Mouse (Mus musculus) heart, embryonic 11.5 days (tissue): ENCODE results near the gene Sez6l2. TPM values are rescaled to one million over a fixed set of nuclear protein-coding genes. Genes with fewer than 3 reads are reported as not detected.
"Not testable (repeated sequence)": the region's sequence is repeated elsewhere in the genome, so short reads cannot be mapped to it uniquely, and the experiment has no call there.

Experiments
- ATAC-seq: fragments of 200-750 bp; cut with Nextera tagmentation; replicated peaks from 2 replicates; pipeline ENCODE4 v1.8.0; 2017; ENCODE audit warnings: moderate library complexity; ENCODE audit not compliant: insufficient number of reproducible peaks, low FRiP score, low TSS enrichment
- H3K27ac ChIP-seq: fragments of 300-500 bp; sonication (generic); 2 replicates; pipeline ENCODE4 v1.5.1; 2014; ENCODE audit warnings: mild to moderate bottlenecking, low read depth, low read length
- H3K27me3 ChIP-seq: fragments of 300-500 bp; sonication (generic); 2 replicates; pipeline ENCODE4 v1.6.1; 2014; ENCODE audit warnings: mild to moderate bottlenecking, low read length, mixed read lengths; ENCODE audit not compliant: control insufficient read depth, insufficient read depth
- H3K36me3 ChIP-seq: fragments of 300-500 bp; sonication (generic); 2 replicates; pipeline ENCODE4 v1.6.1; 2014; ENCODE audit warnings: mild to moderate bottlenecking, low read length, moderate library complexity, mixed read lengths; ENCODE audit not compliant: control insufficient read depth, insufficient read depth
- H3K4me1 ChIP-seq: fragments of 300-500 bp; sonication (generic); 2 replicates; pipeline ENCODE4 v1.6.1; 2014; ENCODE audit warnings: low read length; ENCODE audit not compliant: control insufficient read depth, insufficient read depth
- H3K4me2 ChIP-seq: fragments of 300-500 bp; sonication (generic); 2 replicates; pipeline ENCODE4 v1.6.1; 2014; ENCODE audit warnings: mild to moderate bottlenecking, moderate library complexity
- H3K4me3 ChIP-seq: fragments of 300-500 bp; sonication (generic); 2 replicates; pipeline ENCODE4 v1.5.1; 2014; ENCODE audit warnings: low read depth, low read length
- H3K9ac ChIP-seq: fragments of 300-500 bp; sonication (generic); 2 replicates; pipeline ENCODE4 v1.6.1; 2014; ENCODE audit warnings: mild to moderate bottlenecking, low read depth, low read length, moderate library complexity
- H3K9me3 ChIP-seq: fragments of 300-500 bp; sonication (generic); replicated peaks from 2 replicates; pipeline ENCODE4 v1.6.1; 2016; ENCODE audit warnings: low read length; ENCODE audit not compliant: control insufficient read depth
- WGBS: fragments of 180-500 bp; shearing (Covaris S2); extraction: QIAGEN DNeasy Blood & Tissue Kit; methylation state at CpG from one replicate; pipeline ENCODE4 v1.1.7; 2014; ENCODE audit not compliant: insufficient replicate concordance; 5-methylcytosine and 5-hydroxymethylcytosine counted together
- polyA plus RNA-seq: library from polyadenylated mRNA; unstranded; fragments of >200 nt; fragmentation: Nextera tagmentation; extraction: Ambion mirVana; gene quantifications from 2 replicates; pipeline ENCODE4 v1.2.1, GENCODE M21; 2014

The Sez6l2 gene
- 0.20 and 0.31 TPM in 2 replicates for polyA plus RNA-seq

GRCm38 (mm10) chr7:126949793-126950646 is at the start of gene Sez6l2:
Sez6l2 (plus strand) TSS chr7:126950563.
- Histone ChIP-seq H3K27ac (no peak within 1 kb of the TSS), H3K27me3 (peaks cover 49% of the 10 kb centered on the region), H3K9ac (no peak within 1 kb of the TSS), H3K9me3 (no peaks in the 10 kb centered on the region), H3K4me2 (peak within 1 kb of the TSS; percentile 99), H3K4me1 (peaks cover 13% of the 10 kb centered on the region), H3K4me3 (peak within 1 kb of the TSS; percentile 51), H3K36me3 (no peaks in the 10 kb centered on the region)
- ATAC-seq, result peak; percentile 75
- under 1% methylated on average over 42 of the region's 42 CpGs for WGBS

- ATAC-seq, result no peak
- H3K36me3 ChIP-seq, result no peaks in the 10 kb centered on the region
- no peak overlapping the region for H3K4me2 ChIP-seq
- no peaks in the 10 kb centered on the region for H3K27me3 ChIP-seq
- WGBS, result 65% methylated on average over 3 of the region's 3 CpGs
- no peak overlapping the region for H3K9ac ChIP-seq
- H3K9me3 ChIP-seq, result no peaks in the 10 kb centered on the region
- no peak overlapping the region for H3K4me3 ChIP-seq
- no peaks in the 10 kb centered on the region for H3K4me1 ChIP-seq
- no peak overlapping the region for H3K27ac ChIP-seq
These were observed 44.8 kb upstream of the Sez6l2 start for GRCm38 (mm10) chr7:126905590-126905989.

GRCm38 (mm10) chr7:126914844-126915243 is 35.5 kb upstream of the Sez6l2 start:
- Histone ChIP-seq H3K9ac (no peak overlapping the region), H3K4me2 (no peak overlapping the region), H3K4me3 (no peak overlapping the region), H3K36me3 (no peaks in the 10 kb centered on the region), H3K27ac (no peak overlapping the region), H3K9me3 (no peaks in the 10 kb centered on the region), H3K27me3 (no peaks in the 10 kb centered on the region; the same call in 1 of the 2 replicates), H3K4me1 (no peaks in the 10 kb centered on the region)
- 71% methylated on average over 3 of the region's 3 CpGs for WGBS
- no peak for ATAC-seq

GRCm38 (mm10) chr7:126918356-126918755 is 32.0 kb upstream of the Sez6l2 start:
- not testable (repeated sequence) for H3K27ac ChIP-seq, H3K4me1 ChIP-seq, H3K36me3 ChIP-seq, H3K9ac ChIP-seq, H3K27me3 ChIP-seq, H3K9me3 ChIP-seq, ATAC-seq, H3K4me2 ChIP-seq, H3K4me3 ChIP-seq
- 49% methylated on average over 4 of the region's 4 CpGs for WGBS

- Histone ChIP-seq H3K9ac (no peak overlapping the region), H3K4me1 (no peaks in the 10 kb centered on the region), H3K9me3 (no peaks in the 10 kb centered on the region), H3K27me3 (no peaks in the 10 kb centered on the region; the same call in 1 of the 2 replicates), H3K4me3 (no peak overlapping the region), H3K27ac (no peak overlapping the region), H3K4me2 (no peak overlapping the region), H3K36me3 (no peaks in the 10 kb centered on the region)
- 81% methylated on average over 4 of the region's 4 CpGs for WGBS
- no peak for ATAC-seq
These were observed 30.4 kb upstream of the Sez6l2 start for GRCm38 (mm10) chr7:126919973-126920372.

- Histone ChIP-seq H3K36me3 (no peaks in the 10 kb centered on the region), H3K4me3 (no peak overlapping the region), H3K27ac (no peak overlapping the region), H3K27me3 (no peaks in the 10 kb centered on the region), H3K4me1 (no peaks in the 10 kb centered on the region), H3K9me3 (no peaks in the 10 kb centered on the region), H3K4me2 (no peak overlapping the region), H3K9ac (no peak overlapping the region)
- ATAC-seq, result no peak
- 68% methylated on average over 2 of the region's 2 CpGs for WGBS
These were observed 28.8 kb upstream of the Sez6l2 start for GRCm38 (mm10) chr7:126921563-126921962.

GRCm38 (mm10) chr7:126922624-126923060 is 27.7 kb upstream of the Sez6l2 start, which contains the start of gene Tmem219:
Tmem219 (minus strand) TSS chr7:126922917.
- no peak within 1 kb of the TSS; the same call in 1 of the 2 replicates for H3K9ac ChIP-seq
- WGBS, result 56% methylated on average over 5 of the region's 5 CpGs

GRCm38 (mm10) chr7:126923999-126924398 is 26.4 kb upstream of the Sez6l2 start:
- Histone ChIP-seq H3K4me3 (no peak overlapping the region), H3K9ac (no peak overlapping the region), H3K4me2 (no peak overlapping the region), H3K36me3 (no peaks in the 10 kb centered on the region), H3K4me1 (no peaks in the 10 kb centered on the region), H3K9me3 (no peaks in the 10 kb centered on the region), H3K27ac (no peak overlapping the region), H3K27me3 (no peaks in the 10 kb centered on the region)
- 55% methylated on average over 5 of the region's 5 CpGs for WGBS
- no peak for ATAC-seq

More at GRCm38 (mm10) chr7:126922624-126923060, 27.7 kb upstream of the Sez6l2 start, which contains the start of gene Tmem219:
- ATAC-seq, result no peak
- Histone ChIP-seq H3K4me1 (no peaks in the 10 kb centered on the region), H3K4me2 (no peak within 1 kb of the TSS), H3K36me3 (no peaks in the 10 kb centered on the region), H3K27ac (no peak within 1 kb of the TSS), H3K27me3 (no peaks in the 10 kb centered on the region), H3K9me3 (no peaks in the 10 kb centered on the region), H3K4me3 (no peak within 1 kb of the TSS)
